Mouse (Mus musculus): ENCODE measurements around the gene AI661453. TPM values are rescaled to one million over a fixed set of nuclear protein-coding genes. Genes with fewer than 3 reads are reported as not detected.

The AI661453 gene
- polyA plus RNA-seq, 1 experiment: 37.6 TPM

GRCm38 (mm10) chr17:47484241-47484921 lies 48.0 kb downstream of the AI661453 start:
- Histone ChIP-seq H3K27me3 (ENCODE audit: control insufficient read depth, insufficient read depth, low read length, poor library complexity, severe bottlenecking) (no peaks in the 10 kb centered on the region), H3K9ac (ENCODE audit: low read depth, poor library complexity, severe bottlenecking) (no peak overlapping the region), H3K27ac (ENCODE audit: insufficient read depth, low read length) (peak overlapping the region; percentile 77), H3K9me3 (replicated peaks; ENCODE audit: control insufficient read depth, insufficient read depth, low read length, poor library complexity, severe bottlenecking) (no peaks in the 10 kb centered on the region), H3K4me1 (ENCODE audit: control insufficient read depth, insufficient read depth, low read length) (peaks cover 10% of the 10 kb centered on the region), H3K4me3 (ENCODE audit: low read depth, low read length) (no peak overlapping the region), H3K36me3 (ENCODE audit: control insufficient read depth, insufficient read depth, low read length, poor library complexity, severe bottlenecking) (peaks cover 5% of the 10 kb centered on the region)
- TF ChIP-seq CTCF (IDR thresholded peaks at IDR 0.05; ENCODE audit: low read depth, low read length): no peak
- TF ChIP-seq POLR2A (IDR thresholded peaks at IDR 0.05; ENCODE audit: insufficient read depth, low read length): no peak
- TF ChIP-seq EP300 (IDR thresholded peaks at IDR 0.05; ENCODE audit: insufficient read depth, low read depth, low read length): no peak

GRCm38 (mm10) chr17:47484993-47485392 lies 48.6 kb downstream of the AI661453 start:
- no peak overlapping the region for H3K4me3 ChIP-seq (ENCODE audit: low read depth, low read length)
- no peak overlapping the region for H3K9ac ChIP-seq (ENCODE audit: low read depth, poor library complexity, severe bottlenecking)
- peaks cover 10% of the 10 kb centered on the region for H3K4me1 ChIP-seq (ENCODE audit: control insufficient read depth, insufficient read depth, low read length)
- no peaks in the 10 kb centered on the region for H3K9me3 ChIP-seq (replicated peaks; ENCODE audit: control insufficient read depth, insufficient read depth, low read length, poor library complexity, severe bottlenecking)
- H3K27ac ChIP-seq (ENCODE audit: insufficient read depth, low read length): peak overlapping the region; percentile 39
- H3K36me3 ChIP-seq (ENCODE audit: control insufficient read depth, insufficient read depth, low read length, poor library complexity, severe bottlenecking): peaks cover 10% of the 10 kb centered on the region
- no peaks in the 10 kb centered on the region for H3K27me3 ChIP-seq (ENCODE audit: control insufficient read depth, insufficient read depth, low read length, poor library complexity, severe bottlenecking)
- TF ChIP-seq POLR2A (IDR thresholded peaks at IDR 0.05; ENCODE audit: insufficient read depth, low read length) (no peak), CTCF (IDR thresholded peaks at IDR 0.05; ENCODE audit: low read depth, low read length) (no peak)

GRCm38 (mm10) chr17:47485791-47486190 lies 49.4 kb downstream of the AI661453 start:
- TF ChIP-seq POLR2A (IDR thresholded peaks at IDR 0.05; ENCODE audit: insufficient read depth, low read length) (no peak), CTCF (IDR thresholded peaks at IDR 0.05; ENCODE audit: low read depth, low read length) (no peak), EP300 (IDR thresholded peaks at IDR 0.05; ENCODE audit: insufficient read depth, low read depth, low read length) (no peak)
- H3K36me3 ChIP-seq (ENCODE audit: control insufficient read depth, insufficient read depth, low read length, poor library complexity, severe bottlenecking): peaks cover 14% of the 10 kb centered on the region
- no peak overlapping the region for H3K4me3 ChIP-seq (ENCODE audit: low read depth, low read length)
- H3K27me3 ChIP-seq (ENCODE audit: control insufficient read depth, insufficient read depth, low read length, poor library complexity, severe bottlenecking): no peaks in the 10 kb centered on the region
- peaks cover 10% of the 10 kb centered on the region for H3K4me1 ChIP-seq (ENCODE audit: control insufficient read depth, insufficient read depth, low read length)
- no peaks in the 10 kb centered on the region for H3K9me3 ChIP-seq (replicated peaks; ENCODE audit: control insufficient read depth, insufficient read depth, low read length, poor library complexity, severe bottlenecking)
- no peak overlapping the region for H3K27ac ChIP-seq (ENCODE audit: insufficient read depth, low read length)
- no peak overlapping the region for H3K9ac ChIP-seq (ENCODE audit: low read depth, poor library complexity, severe bottlenecking)

DNA sequence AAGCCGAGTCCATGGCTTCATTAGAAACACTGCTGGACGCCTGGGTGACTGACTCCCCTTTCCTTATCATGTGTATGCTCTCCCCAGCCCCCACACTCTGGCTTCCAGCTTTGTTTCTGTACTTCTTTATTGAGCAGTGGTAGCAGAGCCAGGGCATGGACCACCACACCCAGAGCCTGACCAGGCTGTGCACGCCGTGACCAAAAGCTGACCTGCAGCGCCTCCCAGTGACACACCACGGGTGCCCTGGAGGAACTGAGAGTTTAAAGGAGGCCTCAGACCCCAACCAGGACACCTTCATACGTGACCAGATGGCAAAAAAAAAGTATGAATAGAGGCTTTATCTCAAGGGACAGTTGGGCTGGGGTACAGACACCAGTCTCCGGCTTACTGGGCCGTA lies 54.4 kb downstream of the AI661453 start:
- peaks cover 48% of the 10 kb centered on the region for H3K36me3 ChIP-seq (ENCODE audit: control insufficient read depth, insufficient read depth, low read length, poor library complexity, severe bottlenecking)
- H3K4me1 ChIP-seq (ENCODE audit: control insufficient read depth, insufficient read depth, low read length): peaks cover 4% of the 10 kb centered on the region
- no peak overlapping the region for H3K4me3 ChIP-seq (ENCODE audit: low read depth, low read length)
- TF ChIP-seq CTCF (IDR thresholded peaks at IDR 0.05; ENCODE audit: low read depth, low read length) (peak; percentile 39), POLR2A (IDR thresholded peaks at IDR 0.05; ENCODE audit: insufficient read depth, low read length) (no peak)
- no peaks in the 10 kb centered on the region for H3K9me3 ChIP-seq (replicated peaks; ENCODE audit: control insufficient read depth, insufficient read depth, low read length, poor library complexity, severe bottlenecking)
- H3K9ac ChIP-seq (ENCODE audit: low read depth, poor library complexity, severe bottlenecking): no peak overlapping the region
- H3K27me3 ChIP-seq (ENCODE audit: control insufficient read depth, insufficient read depth, low read length, poor library complexity, severe bottlenecking): no peaks in the 10 kb centered on the region
- no peak overlapping the region for H3K27ac ChIP-seq (ENCODE audit: insufficient read depth, low read length)

DNA sequence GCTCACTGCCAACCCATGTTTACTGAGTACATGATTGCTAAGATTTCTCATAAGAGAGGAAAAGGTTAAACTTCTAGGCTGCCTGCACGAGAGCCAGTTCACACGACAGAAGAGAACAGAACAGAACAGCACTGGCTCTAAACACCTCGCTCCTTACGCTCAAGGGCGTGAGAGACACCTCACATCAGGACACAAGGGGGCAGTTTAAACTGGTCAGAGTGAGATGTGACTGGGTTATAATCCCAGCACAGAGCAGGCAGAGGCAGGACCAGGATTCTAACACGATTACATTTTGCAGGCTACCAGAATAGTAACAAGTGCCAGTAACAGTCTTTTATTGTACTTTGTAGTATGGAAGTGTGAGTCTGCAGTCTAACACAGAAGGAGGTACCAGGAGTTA lies 56.3 kb downstream of the AI661453 start:
- Histone ChIP-seq H3K9me3 (replicated peaks; ENCODE audit: control insufficient read depth, insufficient read depth, low read length, poor library complexity, severe bottlenecking) (no peaks in the 10 kb centered on the region), H3K4me3 (ENCODE audit: low read depth, low read length) (no peak overlapping the region), H3K27ac (ENCODE audit: insufficient read depth, low read length) (no peak overlapping the region), H3K9ac (ENCODE audit: low read depth, poor library complexity, severe bottlenecking) (no peak overlapping the region), H3K4me1 (ENCODE audit: control insufficient read depth, insufficient read depth, low read length) (peaks cover 2% of the 10 kb centered on the region), H3K36me3 (ENCODE audit: control insufficient read depth, insufficient read depth, low read length, poor library complexity, severe bottlenecking) (peaks cover 57% of the 10 kb centered on the region), H3K27me3 (ENCODE audit: control insufficient read depth, insufficient read depth, low read length, poor library complexity, severe bottlenecking) (no peaks in the 10 kb centered on the region)
- TF ChIP-seq POLR2A (IDR thresholded peaks at IDR 0.05; ENCODE audit: insufficient read depth, low read length) (no peak), CTCF (IDR thresholded peaks at IDR 0.05; ENCODE audit: low read depth, low read length) (no peak), EP300 (IDR thresholded peaks at IDR 0.05; ENCODE audit: insufficient read depth, low read depth, low read length) (no peak)

DNA sequence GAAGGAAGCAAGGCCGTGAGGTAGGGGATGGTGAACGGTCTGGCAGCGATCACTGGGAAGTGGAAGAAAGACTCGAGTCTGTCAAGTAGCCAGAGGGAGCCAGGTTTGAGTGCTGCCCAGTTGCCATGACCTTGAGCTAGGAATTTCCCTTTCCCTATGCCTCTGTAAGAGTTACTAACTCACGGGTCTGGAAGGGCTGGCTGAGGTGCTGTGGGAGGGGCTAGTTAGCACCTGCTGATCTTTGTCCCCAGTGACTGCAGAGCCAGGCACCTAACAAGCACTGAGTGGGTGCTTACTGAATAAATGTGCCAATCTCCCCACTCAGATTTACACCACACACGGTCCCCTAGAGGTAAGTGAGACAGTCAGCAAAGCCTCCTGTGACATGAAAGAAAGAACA lies 57.2 kb downstream of the AI661453 start:
- H3K27me3 ChIP-seq (ENCODE audit: control insufficient read depth, insufficient read depth, low read length, poor library complexity, severe bottlenecking): no peaks in the 10 kb centered on the region
- no peak overlapping the region for H3K9ac ChIP-seq (ENCODE audit: low read depth, poor library complexity, severe bottlenecking)
- H3K4me1 ChIP-seq (ENCODE audit: control insufficient read depth, insufficient read depth, low read length): no peaks in the 10 kb centered on the region
- TF ChIP-seq POLR2A (IDR thresholded peaks at IDR 0.05; ENCODE audit: insufficient read depth, low read length) (no peak), CTCF (IDR thresholded peaks at IDR 0.05; ENCODE audit: low read depth, low read length) (no peak), EP300 (IDR thresholded peaks at IDR 0.05; ENCODE audit: insufficient read depth, low read depth, low read length) (no peak)
- H3K4me3 ChIP-seq (ENCODE audit: low read depth, low read length): no peak overlapping the region
- no peaks in the 10 kb centered on the region for H3K9me3 ChIP-seq (replicated peaks; ENCODE audit: control insufficient read depth, insufficient read depth, low read length, poor library complexity, severe bottlenecking)
- H3K36me3 ChIP-seq (ENCODE audit: control insufficient read depth, insufficient read depth, low read length, poor library complexity, severe bottlenecking): peaks cover 65% of the 10 kb centered on the region
- no peak overlapping the region for H3K27ac ChIP-seq (ENCODE audit: insufficient read depth, low read length)

Measured in ES-Bruce4 (cell line).